ENCODE assay signal across 9 mouse cellular contexts in genomic region chr1:59009250-59009649, GRCm38 (mm10). TPM values are rescaled to one million over a fixed set of nuclear protein-coding genes. Genes with fewer than 3 reads are reported as not detected.
DNase-seq lines count a peak whose midpoint lies in the region; TF ChIP-seq lines count a peak whose summit lies in the region.
"Had no signal": no experiment of that assay in that cellular context is flagged by ENCODE, and none has a peak within 500 bp of the region (broad histone marks: within the 10 kb centered on the region; RNA-seq: fewer than 3 reads in every experiment).

No protein-coding gene starts in this region.

- peak; percentile 53 for TF ChIP-seq RAD21 in MEL (IDR thresholded peaks at IDR 0.05; ENCODE audit: low read depth, low read length)

- H3K9ac ChIP-seq in MEL (ENCODE audit: control insufficient read depth, low read depth, low read length, poor library complexity, severe bottlenecking): no peak overlapping the region
- H3K9ac ChIP-seq: embryonic facial prominence, embryonic 12.5 days; hindbrain, embryonic 15.5 days had no signal

- no peaks in the 10 kb centered on the region for H3K79me2 ChIP-seq in MEL (ENCODE audit: control insufficient read depth, insufficient read depth, low read length, poor library complexity)

- TF ChIP-seq POLR2A in MEL (IDR thresholded peaks at IDR 0.05; ENCODE audit: control insufficient read depth in 1 of 2, insufficient read depth in 1 of 2, low read depth in 1 of 2, low read length in 2 of 2, poor library complexity in 1 of 2): no peak

- no peaks in the 10 kb centered on the region for H3K36me3 ChIP-seq in MEL (ENCODE audit: control insufficient read depth in 1 of 2, insufficient read depth in 2 of 2, low read length in 2 of 2)
- H3K36me3 ChIP-seq: embryonic facial prominence, embryonic 12.5 days; hindbrain, embryonic 15.5 days had no signal

- TF ChIP-seq CTCF in layer of hippocampus, adult 2 months (conservative IDR thresholded peaks at IDR 0.05): peak; percentile 62
- peak in 2 of 3 experiments; percentile 25 to 52; a peak in 3 of 6 replicates for TF ChIP-seq CTCF in MEL (IDR thresholded peaks at IDR 0.05 in 2 of 3, conservative IDR thresholded peaks at IDR 0.05 in 1 of 3; ENCODE audit: control insufficient read depth in 1 of 3, insufficient read depth in 1 of 3, low read depth in 2 of 3, low read length in 3 of 3, poor library complexity in 1 of 3, severe bottlenecking in 1 of 3)

- no peak overlapping the region for H3K4me3 ChIP-seq in layer of hippocampus, adult 2 months
- H3K4me3 ChIP-seq in MEL (ENCODE audit: control insufficient read depth in 1 of 2, insufficient read depth in 1 of 2, low read depth in 2 of 2, low read length in 2 of 2): no peak overlapping the region
- H3K4me3 ChIP-seq: embryonic facial prominence, embryonic 12.5 days; hindbrain, embryonic 15.5 days had no signal

- no peak overlapping the region for H3K27ac ChIP-seq in layer of hippocampus, adult 2 months
- no peak overlapping the region for H3K27ac ChIP-seq in MEL (ENCODE audit: control insufficient read depth, low read depth, low read length)
- H3K27ac ChIP-seq: embryonic facial prominence, embryonic 12.5 days; hindbrain, embryonic 15.5 days had no signal

- DNase-seq in layer of hippocampus, adult 2 months (ENCODE audit: low spot score in 2 of 2): no peak
- no peak for DNase-seq in layer of hippocampus, adult 8-10 months (ENCODE audit: low spot score in 2 of 2)
- peak; percentile 64 for DNase-seq in MEL (ENCODE audit: low read depth, low spot score)
- peak; percentile 6 for DNase-seq in adrenal gland, postnatal 25 days
- peak; percentile 42 for DNase-seq in lung, postnatal 10 days
- DNase-seq in right cerebral cortex, adult 18-20 months: no peak
- DNase-seq in frontal cortex, postnatal 10 days (ENCODE audit: low spot score in 2 of 2): no peak

- TF ChIP-seq EP300 in MEL (IDR thresholded peaks at IDR 0.05; ENCODE audit: low read depth in 1 of 2, low read length in 2 of 2): no peak

- no peaks in the 10 kb centered on the region for H3K9me3 ChIP-seq in MEL (replicated peaks; ENCODE audit: insufficient read depth, low read length)
- H3K9me3 ChIP-seq: embryonic facial prominence, embryonic 12.5 days; hindbrain, embryonic 15.5 days had no signal

- H3K4me1 ChIP-seq in MEL (ENCODE audit: control insufficient read depth in 1 of 2, insufficient read depth in 2 of 2, low read length in 2 of 2): no peaks in the 10 kb centered on the region
- H3K4me1 ChIP-seq: embryonic facial prominence, embryonic 12.5 days; hindbrain, embryonic 15.5 days had no signal

- H3K27me3 ChIP-seq in MEL (ENCODE audit: control insufficient read depth in 1 of 2, insufficient read depth in 2 of 2, low read length in 2 of 2): peaks cover 7 to 33% of the 10 kb centered on the region in 2 experiments
- H3K27me3 ChIP-seq: embryonic facial prominence, embryonic 12.5 days; hindbrain, embryonic 15.5 days had no signal

TF ChIP-seq in MEL, 35 proteins besides CTCF, POLR2A, EP300 and RAD21:
- TF ChIP-seq SMC3 (IDR thresholded peaks at IDR 0.05; ENCODE audit: low read depth, low read length) (peak; percentile 48), ZNF384 (IDR thresholded peaks at IDR 0.05; ENCODE audit: low read depth, low read length) (no peak), ZC3H11A (IDR thresholded peaks at IDR 0.05; ENCODE audit: low read depth, low read length) (peak; percentile 48), NELFE (IDR thresholded peaks at IDR 0.05; ENCODE audit: low read depth, low read length) (no peak)

RNA-seq across cellular contexts. Expression of gene Stradb, which starts 35.9 kb away (rescaled TPM):
- total RNA-seq in layer of hippocampus, adult 2 months (2021): 10 to 100 TPM; 37.2 to 44.4 TPM
- total RNA-seq in layer of hippocampus, adult 8-10 months (2022): 10 to 100 TPM; 29.0 to 40.0 (median 38.1) TPM
- 3.8 and 4.2 TPM in 2 replicates for total RNA-seq in MEL (2012; rRNA removed)
- 10 to 100 TPM in 1 of 2 experiments, not detected in 1; 11.1 TPM for polyA plus RNA-seq in MEL (2012; ENCODE audit: insufficient read depth in 1 of 2, insufficient read length in 2 of 2, low read depth in 1 of 2, low replicate concordance in 2 of 2, missing spikeins in 1 of 2)
- total RNA-seq in adrenal gland, postnatal 25 days (2021): 32.1 and 41.8 TPM in 2 replicates

RNA-seq across cellular contexts. Expression of gene Trak2, which starts 36.0 kb away (rescaled TPM):
- total RNA-seq in layer of hippocampus, adult 2 months (2021): 100 to 1,000 TPM; 118 to 133 TPM
- total RNA-seq in layer of hippocampus, adult 8-10 months (2022): 100 to 1,000 TPM; 107 to 129 (median 113) TPM
- total RNA-seq in MEL (2012; rRNA removed): 10.2 and 11.4 TPM in 2 replicates
- polyA plus RNA-seq in MEL (2012; ENCODE audit: insufficient read depth in 1 of 2, insufficient read length in 2 of 2, low read depth in 1 of 2, low replicate concordance in 2 of 2, missing spikeins in 1 of 2): 100 to 1,000 TPM in 1 of 2 experiments, 10 to 100 TPM in 1; 15.5 to 107 TPM
- total RNA-seq in adrenal gland, postnatal 25 days (2021): 49.7 and 50.2 TPM in 2 replicates

Comparison
In these comparisons a context has a peak if more than half of its experiments do, and no peak if none do; other contexts are left out.
1. DNase-seq: peak in MEL (single experiment), adrenal gland, postnatal 25 days (single experiment) and lung, postnatal 10 days (single experiment); none in layer of hippocampus, adult 2 months (0 of 2), layer of hippocampus, adult 8-10 months (0 of 2), right cerebral cortex, adult 18-20 months (single experiment) and frontal cortex, postnatal 10 days (0 of 2).